Mouse (Mus musculus) embryonic facial prominence, embryonic 12.5 days (tissue): ENCODE data around the gene Scgb1b11. TPM values are rescaled to one million over a fixed set of nuclear protein-coding genes. Genes with fewer than 3 reads are reported as not detected.
"Not testable (repeated sequence)": the region's sequence is repeated elsewhere in the genome, so short reads cannot be mapped to it uniquely, and the experiment has no call there.

ENCODE experiments used
- ATAC-seq: fragments of 200-750 bp; cut with Nextera tagmentation; 2 replicates; pipeline ENCODE4 v1.8.0; 2017; ENCODE audit not compliant: insufficient number of reproducible peaks, insufficient read depth, low FRiP score, low TSS enrichment
- H3K27ac ChIP-seq: fragments of 300-500 bp; sonication (generic); 2 replicates; pipeline ENCODE4 v1.5.1; 2016; ENCODE audit warnings: mild to moderate bottlenecking
- H3K27me3 ChIP-seq: fragments of 300-500 bp; sonication (generic); 2 replicates; pipeline ENCODE4 v1.6.1; 2016; ENCODE audit warnings: mild to moderate bottlenecking, moderate library complexity
- H3K36me3 ChIP-seq: fragments of 300-500 bp; sonication (generic); 2 replicates; pipeline ENCODE4 v1.6.1; 2016; ENCODE audit warnings: mild to moderate bottlenecking
- H3K4me1 ChIP-seq: fragments of 300-500 bp; sonication (generic); 2 replicates; pipeline ENCODE4 v1.6.1; 2016
- H3K4me2 ChIP-seq: fragments of 300-500 bp; sonication (generic); replicated peaks from 2 replicates; pipeline ENCODE4 v1.6.1; 2016; ENCODE audit warnings: mild to moderate bottlenecking, moderate library complexity
- H3K4me3 ChIP-seq: fragments of 300-500 bp; sonication (generic); 2 replicates; pipeline ENCODE4 v1.5.1; 2016; ENCODE audit warnings: mild to moderate bottlenecking
- H3K9ac ChIP-seq: fragments of 300-500 bp; sonication (generic); 2 replicates; pipeline ENCODE4 v1.6.1; 2016; ENCODE audit warnings: mild to moderate bottlenecking, moderate library complexity
- H3K9me3 ChIP-seq: fragments of 300-500 bp; sonication (generic); 2 replicates; pipeline ENCODE4 v1.6.1; 2016; ENCODE audit warnings: mild to moderate bottlenecking, moderate library complexity
- WGBS: fragments of 180-500 bp; shearing (Covaris S2); methylation state at CpG from one replicate; pipeline ENCODE4 v1.1.7; 2016; 5-methylcytosine and 5-hydroxymethylcytosine counted together
- polyA plus RNA-seq: library from polyadenylated mRNA; unstranded; fragments of >200 nt; fragmentation: Nextera tagmentation; extraction: Ambion mirVana; gene quantifications from 2 replicates; pipeline ENCODE4 v1.2.1, GENCODE M21; 2016

Gene Scgb1b11
- polyA plus RNA-seq, result not detected in 2 replicates

GRCm38 (mm10) chr7:32222540-32222939 is at the start of gene Scgb1b11:
Scgb1b11 (plus strand) TSS chr7:32222840.
- H3K4me3 ChIP-seq, H3K9me3 ChIP-seq, H3K36me3 ChIP-seq, H3K9ac ChIP-seq, H3K4me2 ChIP-seq, H3K27me3 ChIP-seq, ATAC-seq, H3K27ac ChIP-seq, H3K4me1 ChIP-seq: not testable (repeated sequence)
- no CpG with 5 or more reads among the region's 2 CpGs for WGBS

DNA sequence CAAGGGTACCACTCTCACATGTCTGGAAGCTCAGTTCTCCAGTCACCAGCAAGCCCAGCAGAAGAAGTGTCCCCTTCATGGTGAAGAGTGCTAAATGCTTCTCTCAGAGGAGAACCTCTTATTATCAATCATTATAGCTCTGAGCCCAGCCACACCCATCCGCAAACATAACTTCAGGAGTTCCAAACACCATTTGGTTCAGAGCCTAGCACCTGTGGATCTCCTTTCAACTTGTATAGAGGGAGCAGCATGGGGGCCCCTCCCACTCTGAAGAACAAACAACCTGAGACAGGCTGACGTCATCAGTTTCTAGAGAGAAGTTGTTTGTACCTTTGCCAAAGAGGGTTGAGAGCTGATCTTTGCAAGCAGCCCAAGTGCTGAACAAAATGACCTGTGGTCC is 11.6 kb upstream of the Scgb1b11 start, which contains the start of gene Scgb2b11:
Scgb2b11 (minus strand) TSS at position 101 of the 400 bp plus-strand sequence.
- H3K9me3 ChIP-seq, H3K4me3 ChIP-seq, H3K4me1 ChIP-seq, H3K36me3 ChIP-seq, ATAC-seq, H3K27me3 ChIP-seq, H3K9ac ChIP-seq, H3K27ac ChIP-seq, H3K4me2 ChIP-seq: not testable (repeated sequence)
- WGBS, result 72% methylated on average over 2 of the region's 2 CpGs

Other genes starting within 250 kb of the Scgb1b11 start
- not detected in 2 replicates for gene Scgb1b10, start 122.0 kb upstream of the Scgb1b11 start, polyA plus RNA-seq
- not detected in 2 replicates for gene Scgb2b11, start 11.7 kb upstream of the Scgb1b11 start, polyA plus RNA-seq
- gene Scgb2b12, start 104.4 kb downstream of the Scgb1b11 start, polyA plus RNA-seq, result not detected in 2 replicates
- gene Scgb1b12, start 111.3 kb downstream of the Scgb1b11 start, polyA plus RNA-seq, result not detected in 2 replicates
- gene Scgb1b29, start 218.7 kb downstream of the Scgb1b11 start, polyA plus RNA-seq, result not detected in 2 replicates